Mouse (Mus musculus): ENCODE results near the gene Ptk6. TPM values are rescaled to one million over a fixed set of nuclear protein-coding genes. Genes with fewer than 3 reads are reported as not detected.

The Ptk6 gene
- 0.04 TPM in 1 of 2 replicates, not detected in the other for polyA plus RNA-seq (2016; fragmentation: Nextera tagmentation; extraction: Ambion mirVana)

DNA sequence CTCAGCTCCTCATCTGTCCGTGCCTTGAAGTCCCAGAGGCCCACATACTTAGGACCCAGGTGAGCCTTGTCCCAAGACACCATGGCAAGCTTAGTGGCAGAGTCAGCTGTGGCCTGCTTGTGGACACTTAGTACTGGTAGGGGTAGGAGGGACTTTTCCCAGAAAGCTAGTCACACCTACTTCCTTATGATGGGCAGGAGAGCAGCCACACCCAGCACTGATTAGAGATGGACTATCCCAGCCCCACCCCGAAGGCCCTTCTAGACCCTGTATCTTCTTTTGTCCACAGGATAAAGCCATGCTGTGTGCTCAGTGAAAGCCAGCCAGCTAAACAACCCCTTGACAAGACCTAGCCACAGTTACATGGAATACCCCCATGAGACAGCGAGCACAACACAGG lies at the start of gene Ptk6:
Gene Ptk6 (minus strand): TSS at position 368 of the 400 bp plus-strand sequence.
- WGBS (ENCODE audit: insufficient replicate concordance), result 73% methylated on average over 3 of the region's 3 CpGs
- Histone ChIP-seq H3K4me2 (no peak within 1 kb of the TSS), H3K9ac (no peak within 1 kb of the TSS), H3K27me3 (replicated peaks) (peaks cover 52% of the 10 kb centered on the region), H3K4me3 (no peak within 1 kb of the TSS), H3K36me3 (no peaks in the 10 kb centered on the region), H3K9me3 (replicated peaks) (no peaks in the 10 kb centered on the region), H3K4me1 (peaks cover 31% of the 10 kb centered on the region), H3K27ac (no peak within 1 kb of the TSS)
- no peak for ATAC-seq

DNA sequence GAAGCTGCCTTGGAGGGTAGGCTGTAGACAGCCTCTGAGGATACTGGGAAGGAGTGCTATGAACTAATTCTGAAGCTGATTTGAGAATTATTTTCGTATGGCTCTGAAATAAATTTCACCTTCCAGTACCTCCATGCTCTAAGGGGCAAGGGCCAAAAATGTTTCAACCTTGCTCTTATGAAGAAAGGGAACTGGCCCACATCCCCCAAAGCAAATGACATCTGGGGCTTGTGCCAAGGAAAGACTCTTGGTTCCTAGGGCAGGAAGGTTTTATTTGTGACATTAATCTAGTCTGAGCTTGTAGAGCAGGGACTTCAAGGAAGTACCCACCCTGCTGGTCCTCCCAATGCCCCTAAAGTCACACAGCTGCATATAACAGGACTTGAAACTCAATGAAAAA lies 49.3 kb upstream of the Ptk6 start:
- Histone ChIP-seq H3K4me3 (no peak overlapping the region), H3K4me2 (no peak overlapping the region), H3K9me3 (replicated peaks) (no peaks in the 10 kb centered on the region), H3K27me3 (replicated peaks) (no peaks in the 10 kb centered on the region), H3K9ac (no peak overlapping the region), H3K4me1 (no peaks in the 10 kb centered on the region), H3K36me3 (peaks cover 59% of the 10 kb centered on the region), H3K27ac (no peak overlapping the region)
- WGBS (ENCODE audit: insufficient replicate concordance), result 69% methylated on average over 1 of the region's 1 CpGs
- no peak for ATAC-seq

DNA sequence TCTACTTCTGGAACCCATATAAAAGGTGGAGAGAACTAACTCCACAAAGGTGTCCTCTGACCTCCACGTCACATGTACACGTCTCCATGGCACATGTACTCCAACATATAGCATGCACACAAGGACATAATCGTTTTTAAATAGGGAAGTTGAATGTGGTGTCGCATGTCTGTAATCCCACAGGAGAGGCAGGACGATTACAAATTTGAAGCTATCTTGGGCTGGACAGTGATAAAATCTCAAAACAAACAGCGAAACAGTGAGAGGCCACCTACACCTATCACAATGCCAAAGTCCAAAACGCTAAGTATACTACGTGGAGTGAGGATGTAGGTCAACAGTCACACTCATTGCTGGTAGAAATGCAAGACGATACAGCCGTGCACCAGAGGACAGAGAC lies 46.6 kb upstream of the Ptk6 start:
- peaks cover 2% of the 10 kb centered on the region; the same call in 1 of the 2 replicates for H3K4me1 ChIP-seq
- H3K27ac ChIP-seq, result no peak overlapping the region
- H3K4me2 ChIP-seq, result no peak overlapping the region

GRCm38 (mm10) chr2:181245031-181245430 lies 42.4 kb upstream of the Ptk6 start:
- Histone ChIP-seq H3K9me3 (replicated peaks) (no peaks in the 10 kb centered on the region), H3K36me3 (peaks cover 7% of the 10 kb centered on the region; the same call in 1 of the 2 replicates), H3K9ac (no peak overlapping the region), H3K4me3 (no peak overlapping the region), H3K27me3 (replicated peaks) (0 out of 2 replicates have a peak, but pooled peaks cover 5% of the 10 kb centered on the region), H3K27ac (no peak overlapping the region), H3K4me1 (peaks cover 37% of the 10 kb centered on the region), H3K4me2 (no peak overlapping the region)
- WGBS (ENCODE audit: insufficient replicate concordance), result 41% methylated on average over 2 of the region's 2 CpGs
- no peak for ATAC-seq

More for the DNA sequence above, 46.6 kb upstream of the Ptk6 start:
- H3K9me3 ChIP-seq (replicated peaks), result no peaks in the 10 kb centered on the region
- WGBS (ENCODE audit: insufficient replicate concordance), result 74% methylated on average over 10 of the region's 10 CpGs
- H3K27me3 ChIP-seq (replicated peaks), result no peaks in the 10 kb centered on the region
- peaks cover 34% of the 10 kb centered on the region for H3K36me3 ChIP-seq
- ATAC-seq, result 0 out of 2 replicates have a peak, but pooled peaks have one; percentile 36
- H3K9ac ChIP-seq, result no peak overlapping the region
- no peak overlapping the region for H3K4me3 ChIP-seq

GRCm38 (mm10) chr2:181243706-181244394 lies 41.3 kb upstream of the Ptk6 start:
- Histone ChIP-seq H3K36me3 (peaks cover 13% of the 10 kb centered on the region), H3K9ac (no peak overlapping the region), H3K4me2 (peak overlapping the region; percentile 36), H3K4me1 (peaks cover 42% of the 10 kb centered on the region), H3K27me3 (replicated peaks) (0 out of 2 replicates have a peak, but pooled peaks cover 5% of the 10 kb centered on the region), H3K27ac (peak overlapping the region; percentile 61; the same call in 1 of the 2 replicates), H3K9me3 (replicated peaks) (no peaks in the 10 kb centered on the region), H3K4me3 (no peak overlapping the region)
- ATAC-seq, result peak; percentile 57
- WGBS (ENCODE audit: insufficient replicate concordance), result 18% methylated on average over 10 of the region's 11 CpGs

GRCm38 (mm10) chr2:181242314-181242665 lies 39.7 kb upstream of the Ptk6 start:
- Histone ChIP-seq H3K27me3 (replicated peaks) (0 out of 2 replicates have a peak, but pooled peaks cover 5% of the 10 kb centered on the region), H3K9me3 (replicated peaks) (no peaks in the 10 kb centered on the region), H3K27ac (no peak overlapping the region), H3K4me2 (peak overlapping the region; percentile 82), H3K4me1 (peaks cover 42% of the 10 kb centered on the region), H3K4me3 (peak overlapping the region; percentile 72), H3K36me3 (peaks cover 26% of the 10 kb centered on the region), H3K9ac (peak overlapping the region; percentile 79)
- 60% methylated on average over 3 of the region's 3 CpGs for WGBS (ENCODE audit: insufficient replicate concordance)
- ATAC-seq, result no peak

- 9% methylated on average over 16 of the region's 16 CpGs for WGBS (ENCODE audit: insufficient replicate concordance)
- no peaks in the 10 kb centered on the region for H3K9me3 ChIP-seq (replicated peaks)
- H3K36me3 ChIP-seq, result peaks cover 30% of the 10 kb centered on the region
- H3K4me2 ChIP-seq, result peak within 1 kb of the TSS; percentile 82
- peaks cover 42% of the 10 kb centered on the region for H3K4me1 ChIP-seq
- peak; percentile 83 for ATAC-seq
- peak within 1 kb of the TSS; percentile 72 for H3K4me3 ChIP-seq
- H3K9ac ChIP-seq, result peak within 1 kb of the TSS; percentile 79
- H3K27me3 ChIP-seq (replicated peaks), result 0 out of 2 replicates have a peak, but pooled peaks cover 5% of the 10 kb centered on the region
- peak within 1 kb of the TSS; percentile 31; the same call in 1 of the 2 replicates for H3K27ac ChIP-seq
These were observed 39.2 kb upstream of the Ptk6 start, which contains the start of gene Helz2 for GRCm38 (mm10) chr2:181241602-181242313. Helz2 (minus strand) TSS chr2:181242027.

GRCm38 (mm10) chr2:181240806-181241440 lies 38.3 kb upstream of the Ptk6 start:
- peak overlapping the region; percentile 72 for H3K4me3 ChIP-seq
- peak overlapping the region; percentile 79 for H3K9ac ChIP-seq
- H3K4me2 ChIP-seq, result peak overlapping the region; percentile 82
- H3K9me3 ChIP-seq (replicated peaks), result no peaks in the 10 kb centered on the region
- peaks cover 38% of the 10 kb centered on the region for H3K36me3 ChIP-seq
- peaks cover 42% of the 10 kb centered on the region for H3K4me1 ChIP-seq
- WGBS (ENCODE audit: insufficient replicate concordance), result 85% methylated on average over 13 of the region's 13 CpGs
- ATAC-seq, result no peak
- H3K27ac ChIP-seq, result no peak overlapping the region
- 0 out of 2 replicates have a peak, but pooled peaks cover 5% of the 10 kb centered on the region for H3K27me3 ChIP-seq (replicated peaks)

DNA sequence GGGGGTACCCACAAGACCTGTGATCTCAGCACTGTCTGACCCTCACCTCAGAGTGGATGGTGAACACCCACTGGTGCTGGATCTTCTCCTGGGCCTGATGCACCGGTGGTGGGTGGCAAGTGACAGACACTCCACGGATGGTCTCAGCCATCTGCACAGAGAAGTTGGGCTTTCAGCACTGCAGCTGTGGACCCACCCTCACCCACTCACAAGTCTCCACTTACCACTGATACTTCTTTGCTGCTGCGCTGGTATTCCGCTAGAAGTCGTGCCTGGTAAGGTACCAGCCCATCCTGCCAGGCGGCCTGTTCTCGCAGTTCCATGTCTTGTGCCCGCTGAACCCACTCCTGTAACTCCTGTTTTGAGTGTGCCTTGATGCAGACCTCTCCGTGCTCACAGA lies 36.7 kb upstream of the Ptk6 start:
- Histone ChIP-seq H3K36me3 (peaks cover 41% of the 10 kb centered on the region), H3K9ac (no peak overlapping the region), H3K9me3 (replicated peaks) (no peaks in the 10 kb centered on the region), H3K27me3 (replicated peaks) (0 out of 2 replicates have a peak, but pooled peaks cover 5% of the 10 kb centered on the region), H3K27ac (no peak overlapping the region), H3K4me2 (no peak overlapping the region), H3K4me3 (no peak overlapping the region), H3K4me1 (peaks cover 41% of the 10 kb centered on the region)
- no peak for ATAC-seq
- WGBS (ENCODE audit: insufficient replicate concordance), result 88% methylated on average over 9 of the region's 9 CpGs

GRCm38 (mm10) chr2:181238861-181239260 lies 36.3 kb upstream of the Ptk6 start:
- no peaks in the 10 kb centered on the region for H3K9me3 ChIP-seq (replicated peaks)
- H3K27ac ChIP-seq, result no peak overlapping the region
- no peak overlapping the region for H3K4me2 ChIP-seq
- H3K4me3 ChIP-seq, result no peak overlapping the region
- peaks cover 43% of the 10 kb centered on the region for H3K36me3 ChIP-seq
- no peak overlapping the region for H3K9ac ChIP-seq
- 0 out of 2 replicates have a peak, but pooled peaks cover 5% of the 10 kb centered on the region for H3K27me3 ChIP-seq (replicated peaks)
- 51% methylated on average over 2 of the region's 2 CpGs for WGBS (ENCODE audit: insufficient replicate concordance)
- H3K4me1 ChIP-seq, result peaks cover 37% of the 10 kb centered on the region
- ATAC-seq, result no peak

DNA sequence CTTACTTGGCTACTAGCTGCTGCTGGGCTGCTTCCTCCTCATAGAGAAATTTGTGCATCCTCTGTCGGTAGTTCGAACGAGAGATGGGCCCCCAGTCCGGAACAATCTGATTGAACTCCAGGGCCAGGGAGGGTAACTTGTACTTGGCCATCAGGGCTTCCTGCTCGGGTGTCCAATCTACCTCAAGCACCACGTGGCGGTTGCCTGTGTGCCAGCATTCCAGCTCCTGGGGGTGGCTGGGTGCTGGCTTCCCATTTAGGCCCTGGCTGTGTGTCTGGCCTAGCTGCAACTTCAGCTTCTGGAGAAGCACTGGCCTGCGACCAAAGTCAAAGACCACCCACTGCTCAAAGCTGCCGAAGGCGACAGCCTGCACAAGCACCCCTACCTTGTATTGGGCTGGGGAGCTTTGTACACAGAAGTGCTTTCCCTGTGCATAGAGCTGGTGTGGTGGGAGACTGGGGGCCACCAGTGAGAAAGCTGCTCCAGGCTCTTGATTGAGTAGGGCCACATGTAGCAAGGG lies 35.6 kb upstream of the Ptk6 start:
- H3K27me3 ChIP-seq (replicated peaks), result 0 out of 2 replicates have a peak, but pooled peaks cover 5% of the 10 kb centered on the region
- H3K36me3 ChIP-seq, result peaks cover 49% of the 10 kb centered on the region
- H3K9ac ChIP-seq, result no peak overlapping the region
- H3K9me3 ChIP-seq (replicated peaks), result no peaks in the 10 kb centered on the region
- no peak for ATAC-seq
- no peak overlapping the region for H3K27ac ChIP-seq
- peaks cover 30% of the 10 kb centered on the region for H3K4me1 ChIP-seq
- H3K4me2 ChIP-seq, result no peak overlapping the region
- no peak overlapping the region for H3K4me3 ChIP-seq
- 73% methylated on average over 10 of the region's 10 CpGs for whole genome bisulfite sequencing (ENCODE audit: insufficient replicate concordance)

Measured in liver, embryonic 12.5 days (tissue).